Mouse (Mus musculus): ENCODE data around the gene Pmepa1. TPM values are rescaled to one million over a fixed set of nuclear protein-coding genes. Genes with fewer than 3 reads are reported as not detected.

Pmepa1 gene
- polyA plus RNA-seq, 1 experiment = not detected

GRCm38 (mm10) chr2:173250411-173250810 is 25.9 kb downstream of the Pmepa1 start:
- H3K4me1 ChIP-seq (ENCODE audit: control insufficient read depth, insufficient read depth, low read length) = peaks cover 75% of the 10 kb centered on the region
- H3K27ac ChIP-seq (ENCODE audit: insufficient read depth, low read depth, low read length) = no peak overlapping the region

GRCm38 (mm10) chr2:173249965-173250364 is 26.4 kb downstream of the Pmepa1 start:
- no peak for TF ChIP-seq CTCF (IDR thresholded peaks at IDR 0.05; ENCODE audit: insufficient read depth, low read depth, low read length)
- no peak for TF ChIP-seq POLR2A (IDR thresholded peaks at IDR 0.05; ENCODE audit: insufficient read depth, low read depth, low read length)
- peaks cover 79% of the 10 kb centered on the region for H3K4me1 ChIP-seq (ENCODE audit: control insufficient read depth, insufficient read depth, low read length)
- H3K4me3 ChIP-seq (ENCODE audit: insufficient read depth, low read depth, low read length) = no peak overlapping the region
- no peak overlapping the region; the same call in 1 of the 2 replicates for H3K27ac ChIP-seq (ENCODE audit: insufficient read depth, low read depth, low read length)
- 70% methylated on average over 8 of the region's 8 CpGs for WGBS

More at GRCm38 (mm10) chr2:173250411-173250810, 25.9 kb downstream of the Pmepa1 start:
- TF ChIP-seq POLR2A (IDR thresholded peaks at IDR 0.05; ENCODE audit: insufficient read depth, low read depth, low read length) (no peak), CTCF (IDR thresholded peaks at IDR 0.05; ENCODE audit: insufficient read depth, low read depth, low read length) (no peak)
- WGBS = 76% methylated on average over 2 of the region's 2 CpGs
- H3K4me3 ChIP-seq (ENCODE audit: insufficient read depth, low read depth, low read length) = no peak overlapping the region

GRCm38 (mm10) chr2:173249386-173249785 is 26.9 kb downstream of the Pmepa1 start:
- 34% methylated on average over 3 of the region's 3 CpGs for WGBS
- Histone ChIP-seq H3K4me1 (ENCODE audit: control insufficient read depth, insufficient read depth, low read length) (peaks cover 73% of the 10 kb centered on the region), H3K27ac (ENCODE audit: insufficient read depth, low read depth, low read length) (no peak overlapping the region; the same call in 1 of the 2 replicates), H3K4me3 (ENCODE audit: insufficient read depth, low read depth, low read length) (no peak overlapping the region)
- TF ChIP-seq POLR2A (IDR thresholded peaks at IDR 0.05; ENCODE audit: insufficient read depth, low read depth, low read length) (no peak), CTCF (IDR thresholded peaks at IDR 0.05; ENCODE audit: insufficient read depth, low read depth, low read length) (no peak)

- H3K27ac ChIP-seq (ENCODE audit: insufficient read depth, low read depth, low read length) = no peak overlapping the region
- TF ChIP-seq CTCF (IDR thresholded peaks at IDR 0.05; ENCODE audit: insufficient read depth, low read depth, low read length) (no peak), POLR2A (IDR thresholded peaks at IDR 0.05; ENCODE audit: insufficient read depth, low read depth, low read length) (no peak)
- H3K4me1 ChIP-seq (ENCODE audit: control insufficient read depth, insufficient read depth, low read length) = peaks cover 71% of the 10 kb centered on the region
- WGBS = 50% methylated on average over 7 of the region's 7 CpGs
- no peak overlapping the region for H3K4me3 ChIP-seq (ENCODE audit: insufficient read depth, low read depth, low read length)
Observed at GRCm38 (mm10) chr2:173248822-173249221, 27.5 kb downstream of the Pmepa1 start.

GRCm38 (mm10) chr2:173247911-173248310 is 28.4 kb downstream of the Pmepa1 start:
- Histone ChIP-seq H3K4me3 (ENCODE audit: insufficient read depth, low read depth, low read length) (no peak overlapping the region), H3K4me1 (ENCODE audit: control insufficient read depth, insufficient read depth, low read length) (peaks cover 70% of the 10 kb centered on the region), H3K27ac (ENCODE audit: insufficient read depth, low read depth, low read length) (no peak overlapping the region)
- 59% methylated on average over 2 of the region's 2 CpGs for WGBS
- TF ChIP-seq CTCF (IDR thresholded peaks at IDR 0.05; ENCODE audit: insufficient read depth, low read depth, low read length) = no peak
- no peak for TF ChIP-seq POLR2A (IDR thresholded peaks at IDR 0.05; ENCODE audit: insufficient read depth, low read depth, low read length)

- H3K4me1 ChIP-seq (ENCODE audit: control insufficient read depth, insufficient read depth, low read length) = peaks cover 66% of the 10 kb centered on the region
- H3K4me3 ChIP-seq (ENCODE audit: insufficient read depth, low read depth, low read length) = no peak overlapping the region
- H3K27ac ChIP-seq (ENCODE audit: insufficient read depth, low read depth, low read length) = no peak overlapping the region
- TF ChIP-seq POLR2A (IDR thresholded peaks at IDR 0.05; ENCODE audit: insufficient read depth, low read depth, low read length) (no peak), CTCF (IDR thresholded peaks at IDR 0.05; ENCODE audit: insufficient read depth, low read depth, low read length) (no peak)
- WGBS = 64% methylated on average over 2 of the region's 2 CpGs
Observed at GRCm38 (mm10) chr2:173247197-173247596, 29.1 kb downstream of the Pmepa1 start.

- H3K4me1 ChIP-seq (ENCODE audit: control insufficient read depth, insufficient read depth, low read length) = peaks cover 63% of the 10 kb centered on the region
- no peak for TF ChIP-seq POLR2A (IDR thresholded peaks at IDR 0.05; ENCODE audit: insufficient read depth, low read depth, low read length)
- no peak for TF ChIP-seq CTCF (IDR thresholded peaks at IDR 0.05; ENCODE audit: insufficient read depth, low read depth, low read length)
- 86% methylated on average over 8 of the region's 8 CpGs for WGBS
- H3K27ac ChIP-seq (ENCODE audit: insufficient read depth, low read depth, low read length) = no peak overlapping the region
- no peak overlapping the region for H3K4me3 ChIP-seq (ENCODE audit: insufficient read depth, low read depth, low read length)
Observed at GRCm38 (mm10) chr2:173246688-173247087, 29.6 kb downstream of the Pmepa1 start.

- Histone ChIP-seq H3K27ac (ENCODE audit: insufficient read depth, low read depth, low read length) (no peak overlapping the region), H3K4me3 (ENCODE audit: insufficient read depth, low read depth, low read length) (no peak overlapping the region), H3K4me1 (ENCODE audit: control insufficient read depth, insufficient read depth, low read length) (peaks cover 54% of the 10 kb centered on the region)
- WGBS = 82% methylated on average over 20 of the region's 20 CpGs
- TF ChIP-seq POLR2A (IDR thresholded peaks at IDR 0.05; ENCODE audit: insufficient read depth, low read depth, low read length) (no peak), CTCF (IDR thresholded peaks at IDR 0.05; ENCODE audit: insufficient read depth, low read depth, low read length) (no peak)
Observed at GRCm38 (mm10) chr2:173245258-173245657, 31.1 kb downstream of the Pmepa1 start.

- peaks cover 46% of the 10 kb centered on the region for H3K4me1 ChIP-seq (ENCODE audit: control insufficient read depth, insufficient read depth, low read length)
- H3K27ac ChIP-seq (ENCODE audit: insufficient read depth, low read depth, low read length) = no peak overlapping the region
- WGBS = 88% methylated on average over 3 of the region's 3 CpGs
- no peak overlapping the region for H3K4me3 ChIP-seq (ENCODE audit: insufficient read depth, low read depth, low read length)
- TF ChIP-seq POLR2A (IDR thresholded peaks at IDR 0.05; ENCODE audit: insufficient read depth, low read depth, low read length) (no peak), CTCF (IDR thresholded peaks at IDR 0.05; ENCODE audit: insufficient read depth, low read depth, low read length) (no peak)
Observed at GRCm38 (mm10) chr2:173244108-173244507, 32.2 kb downstream of the Pmepa1 start.

GRCm38 (mm10) chr2:173243616-173244015 is 32.7 kb downstream of the Pmepa1 start:
- H3K27ac ChIP-seq (ENCODE audit: insufficient read depth, low read depth, low read length) = no peak overlapping the region
- 79% methylated on average over 9 of the region's 9 CpGs for WGBS
- H3K4me3 ChIP-seq (ENCODE audit: insufficient read depth, low read depth, low read length) = no peak overlapping the region
- H3K4me1 ChIP-seq (ENCODE audit: control insufficient read depth, insufficient read depth, low read length) = peaks cover 48% of the 10 kb centered on the region
- no peak for TF ChIP-seq POLR2A (IDR thresholded peaks at IDR 0.05; ENCODE audit: insufficient read depth, low read depth, low read length)
- TF ChIP-seq CTCF (IDR thresholded peaks at IDR 0.05; ENCODE audit: insufficient read depth, low read depth, low read length) = no peak

Measured in olfactory bulb, adult 2 months (tissue).